Comparison of ENCODE assay signal across 16 mouse cellular contexts in genomic region chr12:41118358-41118757, GRCm38 (mm10).
"Had no signal": no experiment of that assay in that cellular context is flagged by ENCODE, and none has a peak within 500 bp of the region (broad histone marks: within the 10 kb centered on the region; RNA-seq: fewer than 3 reads in every experiment).

No protein-coding gene starts in this region.

- H3K36me3 ChIP-seq: neural tube, embryonic 13.5 days; neural tube, embryonic 15.5 days; stomach, embryonic 15.5 days had no signal

- H3K4me1 ChIP-seq: neural tube, embryonic 13.5 days; neural tube, embryonic 15.5 days; stomach, embryonic 15.5 days had no signal

- H3K27ac ChIP-seq: neural tube, embryonic 13.5 days; neural tube, embryonic 15.5 days; stomach, embryonic 15.5 days; stomach, postnatal 0 days had no signal

- DNase-seq: retina, postnatal 1 day; right cerebral cortex, adult 18-20 months; right cerebral cortex, postnatal 14 days; right cerebral cortex, postnatal 25 days; right cerebral cortex, postnatal 4 days; spleen, adult 18-20 months; thymus, adult 18-20 months; thymus, adult 2 months; thymus, postnatal 14 days; thymus, postnatal 25 days; thymus, postnatal 36 days; thymus, postnatal 4 days had no signal

- H3K27me3 ChIP-seq: neural tube, embryonic 13.5 days; neural tube, embryonic 15.5 days; stomach, embryonic 15.5 days had no signal

- H3K9me3 ChIP-seq: neural tube, embryonic 13.5 days; neural tube, embryonic 15.5 days; stomach, embryonic 15.5 days had no signal

- H3K4me3 ChIP-seq: neural tube, embryonic 13.5 days; neural tube, embryonic 15.5 days; stomach, embryonic 15.5 days had no signal

- H3K9ac ChIP-seq: neural tube, embryonic 13.5 days; neural tube, embryonic 15.5 days; stomach, embryonic 15.5 days had no signal
